In the genomic region with DNA sequence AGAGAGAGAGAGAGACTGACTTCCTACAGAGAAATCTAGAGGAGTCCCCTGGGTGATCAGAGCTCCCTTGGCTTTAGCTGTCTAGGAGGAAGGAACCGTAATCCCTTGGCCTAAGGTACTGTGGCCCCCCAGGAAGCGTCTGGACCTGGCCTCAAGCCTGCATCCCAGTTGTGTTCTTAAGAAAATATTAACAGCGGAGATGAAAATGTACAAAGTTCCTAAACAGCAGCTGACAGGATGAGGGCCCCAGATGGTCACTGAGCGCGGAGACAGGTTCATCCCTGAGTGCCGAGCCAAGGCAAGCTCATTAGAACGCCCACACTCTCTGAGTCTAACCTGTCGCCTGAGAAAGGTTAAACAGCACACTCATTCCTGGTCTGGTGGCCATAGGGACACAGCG, we compare ENCODE assay signal across 22 mouse cellular contexts.
DNase-seq lines count a peak whose midpoint lies in the region; ATAC-seq and TF ChIP-seq lines count a peak whose summit lies in the region.
"Had no signal": no experiment of that assay in that cellular context is flagged by ENCODE, and none has a peak within 500 bp of the region (broad histone marks: within the 10 kb centered on the region; RNA-seq: fewer than 3 reads in every experiment).

No protein-coding gene starts in this region.

- H3K36me3 ChIP-seq in intestine, postnatal 0 days (ENCODE audit: control insufficient read depth, insufficient read depth): no peaks in the 10 kb centered on the region; the same call in 1 of the 2 replicates
- H3K36me3 ChIP-seq in intestine, embryonic 15.5 days: no peaks in the 10 kb centered on the region
- H3K36me3 ChIP-seq in kidney, adult 2 months (ENCODE audit: control insufficient read depth, insufficient read depth, low read length): peaks cover 10% of the 10 kb centered on the region
- H3K36me3 ChIP-seq in kidney, embryonic 15.5 days: peaks cover 17% of the 10 kb centered on the region; the same call in 1 of the 2 replicates
- H3K36me3 ChIP-seq: forebrain, embryonic 12.5 days; hindbrain, embryonic 12.5 days had no signal

- peak overlapping the region; percentile 5; the same call in 1 of the 2 replicates for H3K27ac ChIP-seq in intestine, postnatal 0 days (ENCODE audit: low read depth, low read length)
- H3K27ac ChIP-seq in intestine, embryonic 15.5 days: no peak overlapping the region
- H3K27ac ChIP-seq in kidney, adult 2 months (ENCODE audit: insufficient read depth, low read depth, low read length): no peak overlapping the region
- H3K27ac ChIP-seq in kidney, embryonic 15.5 days: peak overlapping the region; percentile 67; the same call in 1 of the 2 replicates
- H3K27ac ChIP-seq: embryonic facial prominence, embryonic 13.5 days; forebrain, embryonic 12.5 days; heart, embryonic 13.5 days; hindbrain, embryonic 12.5 days had no signal

- no peak for ATAC-seq in intestine, postnatal 0 days
- ATAC-seq in intestine, embryonic 15.5 days: no peak
- ATAC-seq in kidney, embryonic 15.5 days (replicated peaks; ENCODE audit: low FRiP score): peak; percentile 64
- ATAC-seq: CD4-positive, CD25-positive, alpha-beta regulatory T cell, adult 4 months; forebrain, embryonic 16.5 days had no signal

- H3K4me3 ChIP-seq in intestine, postnatal 0 days (ENCODE audit: low read depth, low read length): no peak overlapping the region
- no peak overlapping the region for H3K4me3 ChIP-seq in intestine, embryonic 15.5 days (replicated peaks)
- H3K4me3 ChIP-seq in kidney, adult 2 months (ENCODE audit: insufficient read depth, low read depth, low read length): no peak overlapping the region
- no peak overlapping the region for H3K4me3 ChIP-seq in kidney, embryonic 15.5 days (replicated peaks)
- H3K4me3 ChIP-seq: embryonic facial prominence, embryonic 13.5 days; forebrain, embryonic 12.5 days; heart, embryonic 13.5 days; hindbrain, embryonic 12.5 days had no signal

- H3K4me2 ChIP-seq in intestine, postnatal 0 days (replicated peaks; ENCODE audit: low read depth): no peak overlapping the region
- no peak overlapping the region for H3K4me2 ChIP-seq in intestine, embryonic 15.5 days (replicated peaks)
- H3K4me2 ChIP-seq in kidney, embryonic 15.5 days: no peak overlapping the region
- H3K4me2 ChIP-seq: embryonic facial prominence, embryonic 13.5 days; forebrain, embryonic 12.5 days; heart, embryonic 13.5 days; hindbrain, embryonic 12.5 days had no signal

- no peak for TF ChIP-seq CTCF in intestine, postnatal 0 days (IDR thresholded peaks at IDR 0.05; ENCODE audit: low read depth)
- TF ChIP-seq CTCF in kidney, adult 2 months (conservative IDR thresholded peaks at IDR 0.05; ENCODE audit: insufficient read depth, insufficient read length, low read depth, low read length): no peak

- no peak for TF ChIP-seq POLR2A in kidney, adult 2 months (IDR thresholded peaks at IDR 0.05; ENCODE audit: low read depth, low read length)

- no peaks in the 10 kb centered on the region for H3K27me3 ChIP-seq in intestine, postnatal 0 days (replicated peaks; ENCODE audit: control insufficient read depth, insufficient read depth, low read length)
- H3K27me3 ChIP-seq in intestine, embryonic 15.5 days (replicated peaks): no peaks in the 10 kb centered on the region
- no peaks in the 10 kb centered on the region for H3K27me3 ChIP-seq in kidney, adult 2 months (replicated peaks; ENCODE audit: control insufficient read depth, insufficient read depth, low read length)
- no peaks in the 10 kb centered on the region for H3K27me3 ChIP-seq in kidney, embryonic 15.5 days
- H3K27me3 ChIP-seq: embryonic facial prominence, embryonic 13.5 days; forebrain, embryonic 12.5 days; heart, embryonic 13.5 days; hindbrain, embryonic 12.5 days had no signal

- 57% methylated on average over 9 of the region's 9 CpGs for WGBS in intestine, postnatal 0 days
- WGBS in intestine, embryonic 15.5 days: 76% methylated on average over 9 of the region's 9 CpGs
- WGBS in kidney, adult 2 months: 56% methylated on average over 9 of the region's 9 CpGs
- 64% methylated on average over 9 of the region's 9 CpGs for WGBS in kidney, embryonic 15.5 days

- no peaks in the 10 kb centered on the region for H3K9me3 ChIP-seq in intestine, postnatal 0 days (ENCODE audit: control insufficient read depth)
- H3K9me3 ChIP-seq in intestine, embryonic 15.5 days: no peaks in the 10 kb centered on the region
- H3K9me3 ChIP-seq in kidney, embryonic 15.5 days (replicated peaks): no peaks in the 10 kb centered on the region
- H3K9me3 ChIP-seq: embryonic facial prominence, embryonic 13.5 days; forebrain, embryonic 12.5 days; G1E; heart, embryonic 13.5 days; hindbrain, embryonic 12.5 days had no signal

- peaks cover 6% of the 10 kb centered on the region; the same call in 1 of the 2 replicates for H3K4me1 ChIP-seq in intestine, postnatal 0 days (replicated peaks; ENCODE audit: control insufficient read depth, insufficient read depth, low read length)
- 0 out of 2 replicates have a peak, but pooled peaks cover 2% of the 10 kb centered on the region for H3K4me1 ChIP-seq in intestine, embryonic 15.5 days (replicated peaks)
- H3K4me1 ChIP-seq in kidney, adult 2 months (ENCODE audit: control insufficient read depth, insufficient read depth, low read length): peaks cover 36% of the 10 kb centered on the region
- peaks cover 22% of the 10 kb centered on the region for H3K4me1 ChIP-seq in kidney, embryonic 15.5 days
- H3K4me1 ChIP-seq: embryonic facial prominence, embryonic 13.5 days; forebrain, embryonic 12.5 days; hindbrain, embryonic 12.5 days had no signal

- intact Hi-C loops in heart, postnatal 25 days (cut with DNase I): no loop called here

- H3K9ac ChIP-seq in intestine, postnatal 0 days (ENCODE audit: low read depth, low read length): no peak overlapping the region
- no peak overlapping the region for H3K9ac ChIP-seq in intestine, embryonic 15.5 days
- no peak overlapping the region for H3K9ac ChIP-seq in kidney, embryonic 15.5 days
- H3K9ac ChIP-seq: embryonic facial prominence, embryonic 13.5 days; forebrain, embryonic 12.5 days; heart, embryonic 13.5 days; hindbrain, embryonic 12.5 days had no signal

- peak; percentile 88 for DNase-seq in kidney, adult 2 months
- peak; percentile 76 for DNase-seq in kidney, postnatal 14 days
- no peak for DNase-seq in heart, postnatal 25 days (ENCODE audit: low spot score)
- no peak for DNase-seq in spleen, postnatal 4 days (ENCODE audit: low spot score in 2 of 2)
- DNase-seq in lung, postnatal 4 days: no peak
- DNase-seq: adrenal gland, postnatal 10 days; B cell, adult 2 months; cerebellum, adult 18-20 months; cerebellum, adult 9-11 months; cerebellum, postnatal 36 days; gastrocnemius, postnatal 25 days; heart, postnatal 4 days had no signal

Comparison
In these comparisons a context has a peak if more than half of its experiments do, and no peak if none do; other contexts are left out.
1. H3K27ac ChIP-seq: peak in intestine, postnatal 0 days (single experiment) and kidney, embryonic 15.5 days (single experiment); none in intestine, embryonic 15.5 days (single experiment) and kidney, adult 2 months (single experiment).
2. DNase-seq: peak in kidney, adult 2 months (single experiment) and kidney, postnatal 14 days (single experiment); none in heart, postnatal 25 days (single experiment), spleen, postnatal 4 days (0 of 2) and lung, postnatal 4 days (0 of 2).